13 mouse cellular contexts compared by ENCODE assay signal in genomic region chr16:80512724-80513123, GRCm38 (mm10).
"Had no signal": no experiment of that assay in that cellular context is flagged by ENCODE, and none has a peak within 500 bp of the region (broad histone marks: within the 10 kb centered on the region; RNA-seq: fewer than 3 reads in every experiment).

No protein-coding gene starts in this region.

- DNase-seq: kidney, adult 18-20 months; kidney, postnatal 10 days; layer of hippocampus, adult 9-11 months; left cerebral cortex, postnatal 4 days; lung, postnatal 14 days; right cerebral cortex, postnatal 14 days; thymus, adult 2 months; thymus, postnatal 25 days had no signal

- H3K4me1 ChIP-seq: limb, embryonic 13.5 days; liver, embryonic 15.5 days; midbrain, embryonic 12.5 days; stomach, embryonic 15.5 days had no signal

- H3K4me3 ChIP-seq: limb, embryonic 13.5 days; liver, embryonic 15.5 days; midbrain, embryonic 12.5 days; stomach, embryonic 15.5 days had no signal

- H3K4me2 ChIP-seq: limb, embryonic 13.5 days; liver, embryonic 15.5 days; midbrain, embryonic 12.5 days; stomach, embryonic 15.5 days had no signal

- ATAC-seq: midbrain, embryonic 16.5 days had no signal

- H3K27me3 ChIP-seq: limb, embryonic 13.5 days; liver, embryonic 15.5 days; midbrain, embryonic 12.5 days; stomach, embryonic 15.5 days had no signal

- H3K27ac ChIP-seq: limb, embryonic 13.5 days; liver, embryonic 15.5 days; midbrain, embryonic 12.5 days; stomach, embryonic 15.5 days had no signal

- H3K36me3 ChIP-seq: limb, embryonic 13.5 days; liver, embryonic 15.5 days; midbrain, embryonic 12.5 days; stomach, embryonic 15.5 days had no signal

- H3K9me3 ChIP-seq: limb, embryonic 13.5 days; liver, embryonic 15.5 days; midbrain, embryonic 12.5 days; stomach, embryonic 15.5 days had no signal

- H3K9ac ChIP-seq: limb, embryonic 13.5 days; liver, embryonic 15.5 days; midbrain, embryonic 12.5 days; stomach, embryonic 15.5 days had no signal
